Mouse (Mus musculus): ENCODE measurements around the gene Nova1. TPM values are rescaled to one million over a fixed set of nuclear protein-coding genes. Genes with fewer than 3 reads are reported as not detected.

Nova1 gene
- 1 to 10 TPM; 3.4 to 3.7 TPM for total RNA-seq (2021)

DNA sequence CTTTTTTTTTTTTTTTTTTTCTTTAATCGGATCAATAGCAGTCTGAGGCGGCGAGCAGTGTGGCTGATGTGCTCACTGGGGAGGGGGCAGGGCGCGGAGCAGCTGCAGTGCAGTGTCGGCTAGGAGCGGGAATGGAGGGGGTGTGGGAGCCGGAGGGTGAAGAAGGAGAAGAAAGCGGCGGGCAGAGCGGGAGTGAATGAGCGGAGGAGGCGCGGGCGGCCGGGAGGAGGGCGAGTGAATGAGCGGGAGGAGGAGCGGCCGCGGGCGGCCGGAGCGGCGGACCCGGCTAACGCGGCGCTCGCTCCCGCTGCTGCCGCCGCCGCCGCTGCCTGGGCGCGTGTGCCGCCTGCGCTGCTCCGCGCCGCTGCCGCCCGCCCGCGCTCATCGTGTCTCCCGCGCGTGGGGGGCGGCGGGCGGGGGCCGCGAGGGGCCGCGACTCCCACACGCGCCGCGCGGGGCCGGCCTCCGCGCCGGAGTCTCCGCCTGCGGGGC is at the start of gene Nova1:
Gene Nova1, minus strand, starts transcription at position 74 of the 492 bp plus-strand sequence.
- peak; percentile 71 for DNase-seq

DNA sequence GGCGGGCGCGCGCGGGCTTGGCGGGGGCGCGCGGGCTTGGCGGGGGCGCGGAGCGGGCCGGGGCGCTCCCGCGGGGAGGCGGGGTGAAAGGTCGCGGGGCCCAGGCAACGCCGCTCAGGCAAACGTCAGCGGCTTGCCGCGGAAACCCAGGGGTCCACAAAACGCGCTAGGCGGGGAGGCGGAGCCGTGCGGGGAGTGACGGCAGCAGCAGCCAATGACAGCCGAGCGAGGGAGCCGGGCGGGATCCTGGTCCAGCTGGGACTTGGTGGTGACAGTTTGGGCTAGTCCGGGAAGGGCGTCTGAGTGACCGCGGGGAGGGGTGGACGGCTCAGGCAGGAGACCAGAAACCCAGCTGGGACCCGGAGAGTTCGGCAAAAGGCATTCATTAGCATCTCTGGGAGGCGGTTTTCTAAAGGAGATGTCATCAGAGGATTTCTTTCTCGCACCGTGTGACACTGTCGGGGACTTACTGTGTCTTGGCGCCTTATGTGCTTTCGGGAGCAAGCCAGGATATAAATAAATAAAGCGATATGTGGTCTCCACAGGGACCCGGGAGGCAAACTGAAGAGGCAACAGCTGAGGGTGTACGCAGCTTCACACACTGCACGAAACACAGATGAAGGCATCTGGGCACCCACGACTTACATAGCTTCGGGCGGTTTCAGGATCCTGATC is 756 bp upstream of the Nova1 start:
- DNase-seq = peak; percentile 97

DNA sequence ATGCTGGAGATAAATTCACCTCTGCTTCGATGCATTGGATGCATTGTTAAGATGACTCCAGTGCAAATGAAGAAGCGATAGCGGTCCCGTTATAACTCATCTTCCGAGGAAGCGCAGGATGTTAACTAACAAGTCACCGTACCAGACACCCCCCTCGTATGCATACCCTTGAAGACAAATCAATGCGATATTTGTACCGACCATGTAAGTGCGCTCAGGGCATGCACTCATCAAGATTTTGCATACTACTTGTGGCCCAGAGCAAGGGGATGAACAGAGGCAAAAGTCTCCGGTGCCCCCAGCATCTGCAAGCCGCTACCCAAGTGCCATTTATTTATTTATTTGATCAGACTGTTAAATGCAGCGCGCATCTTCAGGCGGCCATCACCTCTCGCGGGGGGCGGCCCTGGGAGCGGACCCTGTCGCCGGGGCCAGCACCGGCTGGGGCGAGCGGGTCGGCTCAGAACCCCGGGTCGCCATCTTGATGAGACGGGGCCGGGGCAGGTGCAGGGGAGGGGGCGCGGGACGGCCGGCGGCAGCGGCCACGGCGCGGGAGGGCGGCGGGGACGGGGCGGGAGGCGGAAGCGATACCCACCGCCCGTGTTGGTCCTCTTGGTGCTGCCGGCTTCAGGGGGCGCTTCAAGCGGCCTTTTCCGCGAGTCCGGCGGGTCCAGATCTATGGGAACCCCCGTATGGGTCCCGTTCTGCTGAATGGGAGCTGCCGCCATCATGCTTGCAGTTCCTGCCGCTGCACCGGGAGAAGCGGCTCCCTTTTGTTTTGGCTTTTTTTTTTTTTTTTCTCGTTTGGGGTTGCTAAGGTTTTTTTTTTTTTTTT is 491 bp downstream of the Nova1 start:
- peak; percentile 41 for DNase-seq

DNA sequence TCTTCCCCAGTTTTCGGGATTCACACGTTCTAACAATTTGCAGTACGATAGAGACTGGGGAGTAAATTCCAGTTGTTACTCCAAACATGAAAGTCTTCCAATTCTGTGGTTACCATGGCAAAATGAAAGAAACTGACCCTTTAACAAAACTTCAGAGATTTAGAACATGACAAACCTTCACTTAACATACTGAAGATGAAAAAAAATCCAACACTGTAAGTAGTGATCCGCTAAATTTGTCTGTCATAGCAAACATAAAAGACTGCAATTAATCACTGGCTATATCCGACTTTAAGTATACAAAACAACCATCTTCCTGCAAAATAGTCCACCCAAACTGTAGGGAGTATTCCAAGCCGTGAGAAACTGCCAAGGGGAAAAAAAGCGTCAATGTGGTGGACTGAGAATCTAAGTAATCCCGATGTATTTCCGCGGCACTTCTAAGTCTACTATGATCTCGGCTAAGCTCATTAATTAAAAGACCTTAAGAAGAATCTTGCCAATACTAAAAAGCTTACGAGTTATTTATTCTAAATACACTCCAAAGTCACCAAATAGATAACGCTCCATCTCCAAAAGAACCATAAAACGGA is 1.4 kb downstream of the Nova1 start:
- DNase-seq = no peak

DNA sequence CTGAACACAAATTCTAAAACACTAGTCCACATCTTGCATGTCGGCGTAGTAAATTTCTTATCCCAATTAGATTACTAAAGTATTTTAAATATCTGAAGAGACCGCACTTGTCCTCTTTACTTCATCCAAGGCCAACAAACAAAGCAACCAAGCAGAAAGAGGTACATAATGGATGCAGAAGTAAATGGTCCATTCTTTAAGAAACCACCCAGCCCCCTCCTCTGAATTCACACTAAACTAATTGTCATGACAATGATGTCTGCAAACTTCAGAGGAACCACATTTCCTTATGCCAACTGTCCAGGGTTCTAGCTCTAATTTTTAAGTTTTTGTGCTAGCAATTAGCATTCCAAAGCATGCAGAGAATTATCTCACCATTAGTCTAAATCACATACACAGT is 2.4 kb downstream of the Nova1 start:
- no peak for DNase-seq

DNA sequence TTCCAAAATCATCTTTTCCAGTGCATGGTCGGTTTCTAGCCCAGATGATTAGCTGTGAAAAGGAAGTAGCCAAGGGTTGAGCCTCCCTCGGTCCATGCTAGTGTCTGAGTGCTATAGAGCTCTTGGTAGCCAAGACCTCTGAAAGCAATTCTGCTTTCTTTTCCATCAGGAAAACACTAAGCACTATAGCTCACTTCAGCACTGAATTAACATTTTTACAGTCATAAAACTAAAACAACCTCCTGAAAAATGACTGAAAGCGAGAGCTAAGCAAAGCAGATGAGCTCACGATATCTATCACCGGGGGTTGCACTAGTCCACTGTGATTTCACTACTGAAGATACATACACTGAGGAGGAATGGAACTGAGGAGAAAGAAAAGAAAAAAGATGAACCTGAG is 3.0 kb downstream of the Nova1 start:
- DNase-seq = no peak

DNA sequence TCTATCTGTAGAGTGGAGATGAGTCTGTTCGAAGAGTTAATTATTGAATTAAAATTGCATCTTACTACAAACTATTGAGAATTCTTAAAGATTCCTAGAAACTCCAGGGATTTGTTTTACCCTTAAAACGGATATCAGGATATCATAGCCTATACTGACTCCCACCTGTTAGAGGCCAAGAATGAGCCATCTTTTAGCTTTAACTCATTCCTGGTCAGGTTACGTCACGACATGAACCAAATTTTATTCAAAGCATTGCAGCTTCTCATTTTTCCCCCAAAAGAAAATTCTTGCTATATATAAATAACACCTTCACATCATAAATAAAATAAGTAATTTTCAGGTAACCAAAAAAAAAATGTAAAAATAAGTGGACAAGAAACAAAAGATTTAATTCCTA is 3.9 kb downstream of the Nova1 start:
- no peak for DNase-seq

DNA sequence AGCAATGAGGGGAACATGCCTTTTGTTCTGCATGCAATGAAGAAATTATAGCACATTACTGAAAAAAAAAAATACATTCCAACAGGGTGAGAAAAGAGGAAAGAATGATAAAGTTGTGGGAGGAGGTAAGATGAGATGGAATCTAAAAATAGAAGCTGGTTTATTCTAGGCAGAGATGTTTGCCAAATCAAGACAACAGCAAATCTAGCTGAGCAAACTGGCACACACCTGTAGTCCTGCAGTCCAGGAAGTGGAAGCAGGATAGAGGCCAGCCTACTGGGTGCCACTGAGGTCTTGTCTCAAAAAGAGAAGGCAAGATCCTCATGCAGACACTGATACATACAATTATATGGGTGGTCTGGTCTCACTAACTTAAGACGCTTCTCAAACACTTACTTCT is 17.4 kb downstream of the Nova1 start:
- DNase-seq = no peak

DNA sequence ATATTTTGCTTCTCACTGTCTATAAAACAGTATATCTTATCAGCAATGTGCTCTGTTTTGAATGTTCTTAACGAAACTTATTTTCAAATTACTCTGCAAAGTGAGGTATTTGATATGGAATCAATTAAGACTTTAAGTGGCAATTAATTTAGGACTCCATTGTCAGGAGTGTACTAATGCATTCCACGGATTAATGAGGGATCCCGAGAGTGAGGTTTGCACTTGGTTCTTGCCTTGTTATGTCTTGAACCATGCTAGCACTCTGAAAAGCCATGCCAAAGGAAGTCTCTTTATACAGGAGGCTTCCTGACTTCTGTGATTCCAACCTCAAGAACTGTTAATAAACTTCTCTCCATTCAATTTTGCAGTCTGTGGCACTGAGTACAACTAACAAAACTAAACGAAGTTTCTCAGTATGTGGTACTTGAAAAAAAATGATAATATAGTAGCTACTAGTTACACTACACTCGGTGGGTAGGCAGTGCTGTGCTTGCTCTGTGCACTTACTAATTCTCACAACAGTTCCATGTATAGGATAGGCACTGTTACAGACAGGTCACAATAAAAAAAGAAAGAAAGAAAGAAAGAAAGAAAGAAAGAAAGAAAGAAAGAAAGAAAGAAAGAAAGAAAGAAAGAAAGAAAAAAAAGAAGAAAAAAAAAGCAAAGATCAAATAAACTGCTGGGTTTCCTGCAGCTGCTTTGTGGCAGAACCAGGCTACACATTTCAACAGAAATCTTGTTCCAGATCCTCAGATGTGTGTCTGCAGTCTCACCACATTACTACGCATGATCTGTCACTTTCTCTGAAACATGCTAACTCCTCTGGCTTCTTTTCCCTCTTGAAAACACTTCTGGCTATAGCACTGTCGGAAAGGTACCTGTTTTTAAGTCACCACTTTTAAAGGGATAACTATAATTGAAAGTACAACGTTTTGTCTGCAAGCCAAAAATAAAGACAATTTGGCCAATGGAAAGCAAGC is 36.1 kb downstream of the Nova1 start:
- no peak for DNase-seq

DNA sequence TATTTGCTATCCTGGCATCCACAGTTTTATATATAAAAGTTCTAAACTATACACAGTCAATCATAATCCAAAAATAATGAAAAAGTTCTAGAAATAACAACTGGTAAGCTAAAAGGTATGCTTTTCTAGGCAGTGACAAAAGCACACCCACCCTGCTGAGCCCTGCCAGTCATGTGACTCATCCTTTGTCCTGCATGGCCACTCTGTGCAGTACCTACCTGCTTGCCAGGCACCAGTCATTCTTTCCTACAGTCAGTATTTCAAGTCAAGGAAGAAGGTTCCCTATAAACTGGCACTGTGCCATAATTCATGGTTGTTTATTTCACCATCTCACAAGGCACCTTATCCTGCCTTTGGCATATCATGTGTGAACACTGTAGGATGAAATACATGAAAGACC is 37.2 kb downstream of the Nova1 start:
- DNase-seq = no peak

DNA sequence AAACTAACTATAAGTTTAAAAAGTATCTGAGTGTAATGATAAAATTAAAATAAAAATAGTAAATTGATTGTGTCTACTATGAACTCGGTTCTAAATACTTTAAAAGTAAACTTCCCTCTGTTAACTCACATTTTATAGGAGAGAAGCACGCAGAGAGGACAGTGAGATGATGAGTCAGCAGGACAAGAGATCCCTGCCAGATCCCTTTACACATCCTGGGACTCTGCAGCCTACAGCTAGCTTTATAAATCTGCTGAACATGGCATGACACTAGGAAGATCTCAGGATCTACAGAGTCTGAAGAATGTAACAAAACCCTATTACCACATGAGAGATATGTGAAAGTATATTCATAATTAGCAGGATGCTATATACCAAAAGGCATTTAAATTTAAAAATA is 37.7 kb downstream of the Nova1 start:
- DNase-seq = no peak

DNA sequence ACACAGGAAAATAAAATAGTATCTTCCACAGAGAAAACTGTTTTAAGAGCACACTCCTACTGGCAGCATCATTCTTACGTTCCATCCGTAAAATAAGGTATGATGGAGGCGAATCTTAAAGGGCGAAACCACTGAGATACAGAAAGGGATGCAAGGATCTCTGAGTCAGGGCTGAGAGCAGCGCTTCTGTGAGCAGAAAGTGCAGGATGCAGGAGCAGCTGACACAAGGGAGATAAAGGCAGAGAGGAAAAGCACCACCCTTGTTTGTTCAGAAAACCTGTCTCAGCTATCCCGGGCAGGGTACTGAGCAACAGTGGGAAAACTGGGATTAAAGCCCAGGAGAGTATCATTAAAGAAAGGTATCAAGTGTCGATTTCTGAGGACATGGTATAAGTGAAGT is 59.3 kb downstream of the Nova1 start:
- no peak for DNase-seq

DNA sequence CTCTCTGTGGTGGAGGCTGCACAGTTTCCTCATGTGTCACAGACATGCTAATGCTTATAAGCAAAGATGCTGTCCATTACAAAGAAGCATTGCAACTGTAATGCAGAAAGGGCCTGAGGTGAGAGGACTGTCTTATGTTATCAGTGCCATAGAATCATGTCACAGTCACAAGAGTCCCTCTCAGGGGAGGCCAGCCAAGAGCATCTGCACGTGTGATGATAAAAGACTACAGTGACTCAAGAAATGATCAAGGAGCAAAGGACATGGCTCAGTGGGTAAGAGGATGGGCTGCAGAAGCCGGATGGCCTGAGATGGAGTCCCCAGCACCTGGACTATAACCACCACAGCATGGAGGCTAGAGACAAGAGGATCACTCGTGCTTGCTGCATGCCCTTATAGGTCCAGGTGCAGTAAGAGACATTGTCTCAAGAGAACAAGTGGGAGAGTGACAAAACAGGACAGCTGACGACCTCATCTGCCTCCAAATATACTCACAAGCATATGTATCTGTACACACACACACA is 64.3 kb downstream of the Nova1 start:
- DNase-seq = no peak

DNA sequence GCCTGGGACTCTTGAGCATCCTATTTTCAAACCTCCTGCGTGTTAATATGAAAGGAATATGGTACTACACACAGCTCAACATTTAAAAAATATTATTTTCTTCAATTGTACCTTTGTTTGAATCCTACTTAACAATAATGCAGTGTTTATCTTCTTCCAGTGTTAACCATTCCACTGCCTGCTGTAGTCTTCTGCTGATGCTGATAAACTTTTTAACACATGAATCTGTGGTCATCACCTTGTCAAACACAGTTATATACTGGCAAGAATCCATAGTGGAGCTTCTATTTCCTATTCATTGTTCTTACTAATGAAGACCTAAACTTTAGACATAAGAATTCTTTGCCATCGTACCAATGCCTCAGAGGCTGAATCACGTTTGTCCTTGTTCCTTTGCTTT is 65.6 kb downstream of the Nova1 start:
- DNase-seq = no peak

DNA sequence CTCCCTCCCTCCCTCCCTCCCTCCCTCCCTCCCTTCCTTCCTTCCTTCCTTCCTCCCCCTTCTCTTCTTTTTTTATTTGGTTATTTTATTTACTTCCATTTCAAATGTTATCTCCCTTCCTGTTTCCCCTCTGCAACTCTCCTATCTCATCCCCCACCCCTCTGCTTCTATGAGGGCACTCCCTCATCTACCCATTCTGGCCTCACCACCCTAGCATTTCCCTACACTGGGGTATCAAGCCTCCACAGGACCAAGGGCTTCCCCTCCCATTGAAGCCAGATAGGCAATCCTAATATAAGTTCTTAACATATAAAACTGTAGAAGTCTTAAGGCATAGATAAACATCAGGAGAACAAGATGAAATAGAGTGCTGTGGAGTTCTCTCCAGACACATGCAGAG is 85.5 kb downstream of the Nova1 start:
- no peak for DNase-seq

DNA sequence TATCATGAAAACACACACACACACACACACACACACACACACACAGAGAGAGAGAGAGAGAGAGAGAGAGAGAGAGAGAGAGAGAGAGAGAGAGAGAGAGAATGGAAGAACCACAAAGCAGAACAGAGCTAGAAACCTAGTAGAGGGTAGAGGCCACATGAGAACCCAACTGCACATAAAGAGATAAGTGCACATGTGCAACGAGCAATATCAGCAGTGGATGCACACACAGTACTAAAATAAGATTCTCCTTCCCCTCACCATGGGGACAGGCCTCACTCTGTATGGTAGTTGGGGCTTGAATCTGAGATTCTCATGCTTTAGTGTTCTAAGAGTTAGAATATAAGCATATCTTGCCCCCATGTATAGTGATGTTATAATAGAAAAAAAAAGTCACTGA is 86.8 kb downstream of the Nova1 start:
- DNase-seq = no peak

DNA sequence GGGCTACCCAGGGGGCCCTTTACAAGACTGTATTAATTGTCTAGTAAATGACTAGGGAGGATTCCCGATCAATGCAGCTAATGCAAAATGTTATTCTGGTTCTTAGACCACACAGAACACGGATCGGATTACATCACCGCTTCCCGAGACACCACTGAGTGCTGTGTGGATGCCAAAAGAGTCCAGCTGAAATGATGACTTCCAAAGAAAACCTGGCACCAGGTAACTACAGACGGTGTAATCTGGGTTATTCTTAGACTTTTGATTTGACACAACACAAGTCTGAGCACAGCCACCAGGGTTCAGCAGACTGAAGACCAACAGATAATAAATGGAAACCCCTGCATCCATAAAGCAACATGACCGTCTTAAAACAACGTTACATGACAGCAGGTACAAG is 96.8 kb downstream of the Nova1 start:
- DNase-seq = no peak

DNA sequence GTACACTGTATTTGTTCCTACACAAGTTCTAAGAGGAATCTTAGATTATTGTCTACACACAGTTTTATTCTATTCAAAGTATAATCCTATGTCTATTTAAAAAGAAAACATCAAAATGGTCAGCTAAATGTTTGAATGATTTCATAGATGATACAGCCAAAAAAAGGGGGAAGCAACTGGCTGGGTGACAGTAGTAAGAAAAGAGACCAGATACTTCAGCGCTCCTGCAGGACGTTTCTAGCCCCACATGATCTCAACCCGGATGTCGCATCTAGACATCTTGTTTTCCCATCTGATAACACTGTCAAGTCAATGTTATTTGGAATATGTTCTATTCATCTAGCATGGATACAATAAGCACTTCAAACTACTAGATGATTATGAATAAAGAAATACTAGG is 99.7 kb downstream of the Nova1 start:
- DNase-seq = no peak

DNA sequence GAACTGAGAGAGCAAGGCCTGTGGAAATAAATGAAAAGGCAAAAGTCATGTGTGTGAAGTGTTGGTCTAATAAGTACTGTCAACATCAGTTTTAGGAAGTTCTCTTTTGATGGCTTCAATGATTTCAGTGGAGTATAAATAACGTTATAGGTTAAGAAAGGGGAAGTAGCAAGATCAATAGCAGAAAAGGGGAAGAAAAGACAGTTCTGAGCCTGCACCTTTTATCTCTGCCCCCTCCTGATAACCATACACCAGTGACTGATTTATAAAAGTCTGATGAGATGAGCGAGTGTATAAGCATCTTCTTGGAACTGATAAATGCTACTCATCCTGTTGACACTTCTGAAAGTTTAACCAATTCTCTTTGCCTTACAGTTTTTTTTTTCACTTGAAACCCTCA is 108.6 kb downstream of the Nova1 start:
- DNase-seq = no peak

DNA sequence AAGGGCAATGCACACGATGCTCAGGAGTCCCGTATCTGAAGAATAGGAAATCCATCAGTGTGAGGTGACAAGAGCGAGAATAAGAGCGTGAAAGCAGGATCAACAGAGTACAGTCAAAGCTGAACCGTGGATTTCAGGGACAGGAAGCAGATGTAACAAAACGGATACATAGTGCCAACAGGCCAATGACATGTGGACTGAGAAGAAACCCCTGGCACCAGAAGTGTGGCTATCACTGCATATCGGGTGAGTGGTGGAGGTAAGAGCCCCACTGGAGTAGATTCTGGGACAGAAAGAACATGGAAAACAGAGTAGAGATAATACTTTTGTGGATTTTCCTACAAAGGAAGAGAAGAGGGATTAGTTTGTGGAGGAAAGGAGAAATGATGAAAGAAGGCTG is 109.3 kb downstream of the Nova1 start:
- DNase-seq = no peak

DNA sequence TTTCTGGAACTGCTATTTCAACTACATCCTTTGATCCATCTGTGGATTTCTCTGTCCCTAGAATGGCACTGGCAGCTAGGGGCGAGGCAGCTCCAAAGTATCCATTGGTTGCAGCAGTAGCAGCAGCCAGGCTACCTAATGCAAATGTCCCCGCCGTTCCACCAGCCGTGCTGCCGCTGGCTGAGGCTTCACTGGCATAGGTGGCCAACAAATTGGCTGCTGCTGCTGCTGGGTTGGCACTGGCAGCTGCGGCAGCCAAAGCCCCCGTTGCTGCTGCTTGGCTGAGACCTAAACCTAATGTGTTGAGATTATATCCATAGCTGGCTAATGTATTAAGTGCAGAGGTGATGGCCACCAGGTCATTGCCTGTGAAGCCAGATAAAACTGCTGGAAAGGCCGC is 118.5 kb downstream of the Nova1 start:
- DNase-seq = no peak

DNA sequence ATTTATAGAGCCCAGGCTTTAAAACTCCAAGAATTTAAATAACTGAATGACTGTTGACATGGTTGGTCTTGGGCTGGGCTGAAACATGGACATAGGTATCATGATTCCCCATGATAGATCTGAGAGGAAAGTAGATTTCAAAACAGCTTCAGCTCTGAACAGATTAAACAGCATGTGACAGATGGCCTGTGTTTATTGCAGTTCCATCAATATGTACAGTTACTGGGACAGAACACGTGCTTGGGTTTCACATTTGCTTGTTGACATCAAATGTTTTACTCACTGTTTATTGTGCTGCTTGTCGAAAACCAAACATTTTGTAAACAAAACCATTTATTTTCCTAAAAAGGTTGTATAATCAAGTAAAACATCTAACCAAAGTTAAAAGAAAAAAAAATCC is 142.4 kb downstream of the Nova1 start:
- no peak for DNase-seq

All from heart, postnatal 4 days (tissue).